Mouse (Mus musculus) megakaryocyte progenitor cell, adult 5-6 weeks (primary cell): ENCODE measurements around the gene Zfp384. TPM values are rescaled to one million over a fixed set of nuclear protein-coding genes. Genes with fewer than 3 reads are reported as not detected.

Experiments
- ATAC-seq: replicated peaks from 2 replicates; pipeline ENCODE4 v1.8.0; 2016; ENCODE audit warnings: mild to moderate bottlenecking, moderate TSS enrichment, inconsistent platforms; ENCODE audit not compliant: poor library complexity
- total RNA-seq, 2 experiments: library from RNA; stranded (forward) in 1 of 2; stranded (reverse) in 1 of 2; fragments of 157-497, 149-512 nt in 1 of 2; fragments of 200-1000 nt in 1 of 2; gene quantifications; 2 replicates each; pipeline versions ENCODE4 v1.2.3 to v1.2.4; 2015 to 2017

The Zfp384 gene
- total RNA-seq (2015): 67.9 and 69.9 TPM in 2 replicates
- total RNA-seq (2017): 26.2 and 29.3 TPM in 2 replicates

- no peak for ATAC-seq
These were observed at the start of gene Zfp384 for GRCm38 (mm10) chr6:125009129-125009180. Gene Zfp384 (plus strand): TSS chr6:125009145.

GRCm38 (mm10) chr6:124959960-124960359 is 49.0 kb upstream of the Zfp384 start:
- ATAC-seq: no peak

GRCm38 (mm10) chr6:124961021-124961420 is 47.9 kb upstream of the Zfp384 start:
- ATAC-seq: no peak

- ATAC-seq: peak; percentile 32
These were observed 44.3 kb upstream of the Zfp384 start for GRCm38 (mm10) chr6:124964638-124965037.

- peak; percentile 84 for ATAC-seq
These were observed 43.7 kb upstream of the Zfp384 start, which contains the start of gene Cops7a for GRCm38 (mm10) chr6:124965088-124965719. Gene Cops7a (minus strand): TSS chr6:124965538.

- no peak for ATAC-seq
These were observed 43.2 kb upstream of the Zfp384 start for GRCm38 (mm10) chr6:124965747-124966146.

- ATAC-seq: 0 out of 2 replicates have a peak, but pooled peaks have one; percentile 16
These were observed 42.4 kb upstream of the Zfp384 start for GRCm38 (mm10) chr6:124966466-124967118.

- peak; percentile 40 for ATAC-seq
These were observed 41.2 kb upstream of the Zfp384 start for GRCm38 (mm10) chr6:124967766-124968165.

- ATAC-seq: no peak
These were observed 16.7 kb upstream of the Zfp384 start for GRCm38 (mm10) chr6:124992241-124992640.

- ATAC-seq: no peak
These were observed 15.6 kb upstream of the Zfp384 start for GRCm38 (mm10) chr6:124993365-124993764.

GRCm38 (mm10) chr6:124993876-124994275 is 15.1 kb upstream of the Zfp384 start:
- ATAC-seq: no peak

- no peak for ATAC-seq
These were observed 13.7 kb upstream of the Zfp384 start for GRCm38 (mm10) chr6:124995246-124995645.

- ATAC-seq: no peak
These were observed 13.0 kb upstream of the Zfp384 start for GRCm38 (mm10) chr6:124995831-124996403.

- ATAC-seq: peak; percentile 92
These were observed 12.1 kb upstream of the Zfp384 start, which contains the start of gene Pianp for GRCm38 (mm10) chr6:124996551-124997501. Gene Pianp (plus strand): TSS chr6:124996694.

GRCm38 (mm10) chr6:124998066-124998465 is 10.9 kb upstream of the Zfp384 start:
- ATAC-seq: no peak

- no peak for ATAC-seq
These were observed 9.9 kb upstream of the Zfp384 start for GRCm38 (mm10) chr6:124999091-124999490.

GRCm38 (mm10) chr6:124999546-124999945 is 9.4 kb upstream of the Zfp384 start:
- ATAC-seq: no peak

- ATAC-seq: no peak
These were observed 5.2 kb upstream of the Zfp384 start for GRCm38 (mm10) chr6:125003706-125004105.

GRCm38 (mm10) chr6:125005086-125005485 is 3.9 kb upstream of the Zfp384 start:
- no peak for ATAC-seq

- ATAC-seq: no peak
These were observed 885 bp upstream of the Zfp384 start for GRCm38 (mm10) chr6:125008060-125008459.

GRCm38 (mm10) chr6:125008586-125009128 is 288 bp upstream of the Zfp384 start:
- ATAC-seq: peak; percentile 94
